Mouse (Mus musculus) E14TG2a.4 (cell line): ENCODE results near the gene Rxfp2.

Experiments
- CTCF ChIP-seq: conservative IDR thresholded peaks from 2 replicates; pipeline ENCODE4 v1.5.1; 2014; ENCODE audit warnings: low read length
- POU5F1 ChIP-seq: IDR thresholded peaks from 2 replicates; pipeline ENCODE4 v1.6.1; 2014; ENCODE audit warnings: low read length, borderline replicate concordance

GRCm38 (mm10) chr5:150025326-150025725 lies 6.9 kb downstream of the Rxfp2 start:
- TF ChIP-seq CTCF = no peak
- no peak for TF ChIP-seq POU5F1
